Mouse (Mus musculus): ENCODE measurements around the gene A930004D18Rik. TPM values are rescaled to one million over a fixed set of nuclear protein-coding genes. Genes with fewer than 3 reads are reported as not detected.

The A930004D18Rik gene
- total and polyA plus RNA-seq, 3 experiments: 0.39 to 1.8 TPM; not detected in 1

DNA sequence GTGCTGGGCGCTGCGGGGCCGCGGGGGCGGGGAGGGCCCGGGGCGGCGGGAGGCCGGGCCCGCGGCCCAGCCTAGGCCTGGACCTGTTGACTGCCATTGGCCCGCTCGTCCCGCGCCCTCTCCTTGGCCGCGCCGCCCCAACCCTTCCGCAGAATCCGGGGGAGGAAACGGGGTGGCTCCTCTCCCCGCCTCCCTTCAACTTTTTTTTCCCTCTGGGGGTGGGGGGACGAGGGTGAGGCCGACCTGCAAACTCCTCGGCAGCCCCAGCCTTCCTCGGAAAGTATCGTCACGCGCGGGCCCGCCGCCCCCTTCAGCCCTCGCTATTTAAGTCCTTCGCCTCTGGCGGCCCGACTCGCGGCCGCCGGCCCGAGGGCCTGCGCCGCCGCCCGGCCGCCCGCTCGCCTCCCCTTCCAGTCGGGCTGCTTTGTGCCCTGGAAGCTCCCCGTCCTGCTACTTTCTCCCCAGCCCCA, 19.3 kb upstream of the A930004D18Rik start (continued):
- TF ChIP-seq USF1 (IDR thresholded peaks at IDR 0.05; ENCODE audit: low read depth, low read length) (peak; percentile 21; the same call in 1 of the 2 replicates), MAZ (IDR thresholded peaks at IDR 0.05; ENCODE audit: low read depth, low read length) (peak; percentile 93), MYC (IDR thresholded peaks at IDR 0.05; ENCODE audit: low read depth, low read length) (no peak), NELFE (IDR thresholded peaks at IDR 0.05; ENCODE audit: low read depth, low read length) (peak; percentile 71), ZKSCAN1 (IDR thresholded peaks at IDR 0.05; ENCODE audit: low read depth, low read length) (no peak), TCF12 (IDR thresholded peaks at IDR 0.05; ENCODE audit: low read depth, low read length) (0 out of 2 replicates have a peak, but pooled peaks have one; percentile 14), MAX (IDR thresholded peaks at IDR 0.05; ENCODE audit: low read length) (no peak), MEF2A (IDR thresholded peaks at IDR 0.05; ENCODE audit: extremely low read depth, insufficient replicate concordance, low read depth, low read length, poor library complexity, severe bottlenecking) (no peak), TBP (IDR thresholded peaks at IDR 0.05; ENCODE audit: low read depth, low read length) (no peak), TAL1 (IDR thresholded peaks at IDR 0.05; ENCODE audit: low read length) (no peak), KAT2A (conservative IDR thresholded peaks at IDR 0.05; ENCODE audit: low read depth, low read length) (no peak; the same call in 1 of the 2 replicates), CHD2 (IDR thresholded peaks at IDR 0.05; ENCODE audit: low read length) (no peak), RCOR1 (IDR thresholded peaks at IDR 0.05; ENCODE audit: low read depth, low read length) (no peak), NRF1 (IDR thresholded peaks at IDR 0.05; ENCODE audit: insufficient read depth, low read depth, low read length, poor library complexity, severe bottlenecking) (no peak), POLR2AphosphoS2 (IDR thresholded peaks at IDR 0.05; ENCODE audit: low read length) (peak; percentile 51; the same call in 1 of the 2 replicates)

DNA sequence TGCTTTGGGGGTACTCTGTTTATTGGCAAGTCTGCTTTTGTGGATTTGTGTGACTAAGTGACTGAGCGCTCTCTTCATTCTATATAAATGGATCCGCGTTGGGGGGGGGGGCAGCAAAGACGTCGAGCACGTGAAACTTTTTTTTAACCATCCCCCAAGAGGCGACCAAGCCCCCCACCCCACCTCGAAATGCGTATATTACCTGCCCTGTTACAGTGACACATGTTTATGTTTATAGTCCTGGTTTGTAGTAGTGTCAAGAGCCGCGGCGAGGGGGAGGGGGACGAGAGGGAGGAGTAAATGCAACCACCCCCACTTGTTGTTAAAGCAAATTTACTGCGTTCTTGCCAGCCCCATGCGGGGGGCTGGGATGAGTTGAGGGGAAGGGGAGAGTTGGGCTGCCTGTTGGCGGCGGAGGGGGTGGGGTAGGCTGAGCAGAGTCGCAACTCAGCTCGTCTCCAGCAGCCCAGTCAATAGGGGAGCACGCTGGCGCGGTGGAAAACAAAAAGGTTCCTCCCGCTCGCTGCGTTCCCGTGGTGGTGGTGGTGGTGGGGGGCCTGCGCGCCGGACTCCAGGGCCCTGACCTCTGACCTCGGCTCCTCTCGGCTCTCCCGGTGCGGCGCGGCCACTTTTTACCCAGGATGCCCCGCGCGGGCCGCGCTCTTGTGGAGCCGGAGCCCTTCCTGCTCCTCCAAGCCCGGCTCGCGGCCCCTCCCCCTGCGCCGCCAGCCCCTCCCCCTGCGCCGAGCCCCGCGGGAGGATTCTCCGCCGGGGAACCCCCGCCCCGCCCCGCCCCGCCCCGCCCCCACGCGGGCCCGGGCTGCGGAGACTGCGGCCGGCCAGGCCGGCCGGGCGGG, 18.6 kb upstream of the A930004D18Rik start:
- peaks cover 0 to 14% of the 10 kb centered on the region in 2 experiments; a peak in 2 of 4 replicates for H3K36me3 ChIP-seq (ENCODE audit: control insufficient read depth in 1 of 2, insufficient read depth in 2 of 2, low read length in 2 of 2)
- H3K27me3 ChIP-seq (ENCODE audit: control insufficient read depth in 1 of 2, insufficient read depth in 2 of 2, low read length in 2 of 2): no peaks in the 10 kb centered on the region
- no peaks in the 10 kb centered on the region for H3K9me3 ChIP-seq (replicated peaks; ENCODE audit: insufficient read depth, low read length)
- H3K4me1 ChIP-seq (ENCODE audit: control insufficient read depth in 1 of 2, insufficient read depth in 2 of 2, low read length in 2 of 2): peaks cover 2 to 13% of the 10 kb centered on the region in 2 experiments; a peak in 3 of 4 replicates
- peak; percentile 91 for DNase-seq (ENCODE audit: low read depth, low spot score)
- peak overlapping the region; percentile 94 for H3K27ac ChIP-seq (ENCODE audit: control insufficient read depth, low read depth, low read length)
- H3K9ac ChIP-seq (ENCODE audit: control insufficient read depth, low read depth, low read length, poor library complexity, severe bottlenecking): peak overlapping the region; percentile 99
- H3K4me3 ChIP-seq (ENCODE audit: control insufficient read depth in 1 of 2, insufficient read depth in 1 of 2, low read depth in 2 of 2, low read length in 2 of 2): peak overlapping the region; percentile 75 to 89
- H3K79me2 ChIP-seq (ENCODE audit: control insufficient read depth, insufficient read depth, low read length, poor library complexity): peaks cover 16% of the 10 kb centered on the region; the same call in 1 of the 2 replicates
- TF ChIP-seq CHD1 (IDR thresholded peaks at IDR 0.05; ENCODE audit: low read depth, low read length) (no peak), EP300 (IDR thresholded peaks at IDR 0.05; ENCODE audit: low read depth in 1 of 2, low read length in 2 of 2) (no peak), CHD2 (IDR thresholded peaks at IDR 0.05; ENCODE audit: low read length) (peak; percentile 49; the same call in 1 of the 2 replicates), HCFC1 (IDR thresholded peaks at IDR 0.05; ENCODE audit: low read depth, low read length) (peak; percentile 53), POLR2AphosphoS2 (IDR thresholded peaks at IDR 0.05; ENCODE audit: low read length) (no peak; the same call in 1 of the 2 replicates), GATA1 (IDR thresholded peaks at IDR 0.05; ENCODE audit: low read depth, low read length) (no peak), TBP (IDR thresholded peaks at IDR 0.05; ENCODE audit: low read depth, low read length) (0 out of 2 replicates have a peak, but pooled peaks have one; percentile 25), GABPA (IDR thresholded peaks at IDR 0.05; ENCODE audit: low read depth, low read length) (no peak), MYC (IDR thresholded peaks at IDR 0.05; ENCODE audit: low read depth, low read length) (peak; percentile 25; the same call in 1 of the 2 replicates), ETS1 (IDR thresholded peaks at IDR 0.05; ENCODE audit: low read depth, low read length) (0 out of 2 replicates have a peak, but pooled peaks have one; percentile 16), TCF12 (IDR thresholded peaks at IDR 0.05; ENCODE audit: low read depth, low read length) (0 out of 2 replicates have a peak, but pooled peaks have one; percentile 17), POLR2AphosphoS5 (IDR thresholded peaks at IDR 0.05; ENCODE audit: borderline replicate concordance, low read depth, low read length) (no peak), RAD21 (IDR thresholded peaks at IDR 0.05; ENCODE audit: low read depth, low read length) (no peak), ZKSCAN1 (IDR thresholded peaks at IDR 0.05; ENCODE audit: low read depth, low read length) (no peak), NELFE (IDR thresholded peaks at IDR 0.05; ENCODE audit: low read depth, low read length) (peak; percentile 55), POLR2A (IDR thresholded peaks at IDR 0.05; ENCODE audit: control insufficient read depth in 1 of 2, insufficient read depth in 1 of 2, low read depth in 1 of 2, low read length in 2 of 2, poor library complexity in 1 of 2) (peak in 1 of 2 experiments; percentile 60; a peak in 3 of 4 replicates), SIN3A (IDR thresholded peaks at IDR 0.05; ENCODE audit: low read length) (peak; percentile 71), CTCF (IDR thresholded peaks at IDR 0.05 in 2 of 3, conservative IDR thresholded peaks at IDR 0.05 in 1 of 3; ENCODE audit: control insufficient read depth in 1 of 3, insufficient read depth in 1 of 3, low read depth in 2 of 3, low read length in 3 of 3, poor library complexity in 1 of 3, severe bottlenecking in 1 of 3) (no peak), MAZ (IDR thresholded peaks at IDR 0.05; ENCODE audit: low read depth, low read length) (0 out of 2 replicates have a peak, but pooled peaks have one; percentile 48), BHLHE40 (IDR thresholded peaks at IDR 0.05; ENCODE audit: borderline replicate concordance, low read depth, low read length) (no peak), ELF1 (IDR thresholded peaks at IDR 0.05; ENCODE audit: low read depth, low read length) (no peak), MXI1 (IDR thresholded peaks at IDR 0.05; ENCODE audit: low read depth, low read length) (peak; percentile 56; the same call in 1 of the 2 replicates), ZMIZ1 (IDR thresholded peaks at IDR 0.05; ENCODE audit: low read depth, low read length) (peak; percentile 36; the same call in 1 of the 2 replicates), USF1 (IDR thresholded peaks at IDR 0.05; ENCODE audit: low read depth, low read length) (no peak)
